In the genomic region with DNA sequence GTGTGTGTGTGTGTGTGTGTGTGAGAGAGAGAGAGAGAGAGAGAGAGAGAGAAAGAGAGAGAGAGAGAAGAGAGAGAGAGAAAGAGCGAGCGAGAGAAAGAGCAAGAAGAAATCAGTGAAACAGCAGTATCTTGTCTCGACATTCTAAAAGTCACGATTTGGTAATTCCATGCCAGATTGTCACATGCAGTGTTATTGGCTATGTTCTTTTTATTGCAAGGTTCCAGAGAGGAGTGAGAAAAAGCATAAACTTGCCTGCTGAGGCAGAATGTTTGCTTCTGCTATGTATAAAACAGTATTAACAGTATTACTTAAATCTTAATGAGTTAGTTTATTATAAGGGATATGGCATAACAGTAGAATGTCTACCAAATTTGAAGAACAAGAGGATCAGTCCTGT, we compare ENCODE assay signal across 8 mouse cellular contexts. TPM values are rescaled to one million over a fixed set of nuclear protein-coding genes. Genes with fewer than 3 reads are reported as not detected.
A peak's percentile ranks its signal among the peaks of the same experiment; 100 is the strongest.
DNase-seq lines count a peak whose midpoint lies in the region; ATAC-seq and TF ChIP-seq lines count a peak whose summit lies in the region.

No protein-coding gene starts in this region.

- 8% methylated on average over 4 of the region's 4 CpGs for WGBS in liver, adult 2 months
- WGBS in embryonic facial prominence, embryonic 11.5 days, result 62% methylated on average over 4 of the region's 4 CpGs
- 25% methylated on average over 4 of the region's 4 CpGs for WGBS in intestine, embryonic 16.5 days
- WGBS in neural tube, embryonic 14.5 days, result 64% methylated on average over 4 of the region's 4 CpGs

- H3K4me2 ChIP-seq in embryonic facial prominence, embryonic 11.5 days (ENCODE audit: low read depth, low read length), result peak overlapping the region; percentile 66
- peak overlapping the region; percentile 64 for H3K4me2 ChIP-seq in intestine, embryonic 16.5 days (ENCODE audit: low read depth, low read length)
- H3K4me2 ChIP-seq in neural tube, embryonic 14.5 days (ENCODE audit: low read depth, low read length), result peak overlapping the region; percentile 77

- peak; percentile 67 for DNase-seq in liver, adult 2 months (ENCODE audit: extremely low read depth, low read depth, low spot score)
- no peak for DNase-seq in liver
- peak; percentile 21 for DNase-seq in embryonic facial prominence, embryonic 11.5 days (ENCODE audit: low spot score)
- DNase-seq in layer of hippocampus, adult 9-11 months, result no peak
- no peak for DNase-seq in thymus, postnatal 14 days
- DNase-seq in ovary, postnatal 14 days (ENCODE audit: low spot score), result no peak

- no peak for TF ChIP-seq POLR2A in liver, adult 2 months (IDR thresholded peaks at IDR 0.05; ENCODE audit: extremely low read depth, insufficient read depth, low read length)

- peak overlapping the region; percentile 54; the same call in 1 of the 2 replicates for H3K27ac ChIP-seq in liver, adult 2 months (replicated peaks; ENCODE audit: insufficient read depth, low read depth, low read length)
- H3K27ac ChIP-seq in embryonic facial prominence, embryonic 11.5 days (replicated peaks; ENCODE audit: low read depth, low read length), result peak overlapping the region; percentile 97
- peak overlapping the region; percentile 99 for H3K27ac ChIP-seq in intestine, embryonic 16.5 days (ENCODE audit: low read length)
- H3K27ac ChIP-seq in neural tube, embryonic 14.5 days (ENCODE audit: low read depth, low read length), result no peak overlapping the region; the same call in 1 of the 2 replicates

- peaks cover 20% of the 10 kb centered on the region; the same call in 1 of the 2 replicates for H3K4me1 ChIP-seq in liver, adult 2 months (ENCODE audit: control insufficient read depth, insufficient read depth, low read length)
- no peaks in the 10 kb centered on the region for H3K4me1 ChIP-seq in embryonic facial prominence, embryonic 11.5 days (ENCODE audit: control insufficient read depth, insufficient read depth, low read length)
- peaks cover 14% of the 10 kb centered on the region for H3K4me1 ChIP-seq in intestine, embryonic 16.5 days (ENCODE audit: control insufficient read depth, insufficient read depth, low read length)
- H3K4me1 ChIP-seq in neural tube, embryonic 14.5 days (ENCODE audit: control insufficient read depth, insufficient read depth, low read length), result peaks cover 14% of the 10 kb centered on the region; the same call in 1 of the 2 replicates

- no peak for ATAC-seq in embryonic facial prominence, embryonic 11.5 days (replicated peaks; ENCODE audit: insufficient number of reproducible peaks, low FRiP score, low TSS enrichment, low read depth)
- ATAC-seq in intestine, embryonic 16.5 days, result no peak
- no peak for ATAC-seq in neural tube, embryonic 14.5 days (ENCODE audit: low read depth)

- H3K9me3 ChIP-seq in embryonic facial prominence, embryonic 11.5 days (replicated peaks; ENCODE audit: control insufficient read depth, low read length), result no peaks in the 10 kb centered on the region
- no peaks in the 10 kb centered on the region for H3K9me3 ChIP-seq in intestine, embryonic 16.5 days (ENCODE audit: control insufficient read depth, low read length)
- no peaks in the 10 kb centered on the region for H3K9me3 ChIP-seq in neural tube, embryonic 14.5 days (ENCODE audit: control insufficient read depth, low read length)

- H3K36me3 ChIP-seq in liver, adult 2 months (ENCODE audit: control insufficient read depth, insufficient read depth, low read length), result peaks cover 2% of the 10 kb centered on the region; the same call in 1 of the 2 replicates
- no peaks in the 10 kb centered on the region for H3K36me3 ChIP-seq in embryonic facial prominence, embryonic 11.5 days (replicated peaks; ENCODE audit: control insufficient read depth, insufficient read depth, low read depth, low read length)
- H3K36me3 ChIP-seq in intestine, embryonic 16.5 days (ENCODE audit: control insufficient read depth, insufficient read depth, low read length), result no peaks in the 10 kb centered on the region
- H3K36me3 ChIP-seq in neural tube, embryonic 14.5 days (ENCODE audit: control insufficient read depth, insufficient read depth, low read length), result no peaks in the 10 kb centered on the region

- no peaks in the 10 kb centered on the region for H3K27me3 ChIP-seq in liver, adult 2 months (ENCODE audit: control insufficient read depth, insufficient read depth, low read length)
- no peaks in the 10 kb centered on the region for H3K27me3 ChIP-seq in embryonic facial prominence, embryonic 11.5 days (ENCODE audit: control insufficient read depth, insufficient read depth, low read length)
- H3K27me3 ChIP-seq in intestine, embryonic 16.5 days (replicated peaks; ENCODE audit: control insufficient read depth, insufficient read depth, low read length), result no peaks in the 10 kb centered on the region
- no peaks in the 10 kb centered on the region for H3K27me3 ChIP-seq in neural tube, embryonic 14.5 days (ENCODE audit: control insufficient read depth, insufficient read depth, low read length)

- TF ChIP-seq CTCF in liver, adult 2 months (IDR thresholded peaks at IDR 0.05; ENCODE audit: low read depth, low read length), result no peak

- H3K4me3 ChIP-seq in liver, adult 2 months (ENCODE audit: insufficient read depth, low read depth, low read length), result peak overlapping the region; percentile 80; the same call in 1 of the 2 replicates
- peak overlapping the region; percentile 40 for H3K4me3 ChIP-seq in embryonic facial prominence, embryonic 11.5 days (ENCODE audit: low read depth, low read length)
- H3K4me3 ChIP-seq in intestine, embryonic 16.5 days (ENCODE audit: low read length), result peak overlapping the region; percentile 52
- H3K4me3 ChIP-seq in neural tube, embryonic 14.5 days (ENCODE audit: low read depth, low read length), result peak overlapping the region; percentile 51; the same call in 1 of the 2 replicates

- peaks cover 13% of the 10 kb centered on the region for H3K79me2 ChIP-seq in liver, adult 2 months (ENCODE audit: control insufficient read depth, insufficient read depth, low read length)

- peak overlapping the region; percentile 59; the same call in 1 of the 2 replicates for H3K9ac ChIP-seq in liver, adult 2 months (ENCODE audit: low read depth, low read length)
- H3K9ac ChIP-seq in embryonic facial prominence, embryonic 11.5 days (replicated peaks; ENCODE audit: low read length), result peak overlapping the region; percentile 55
- H3K9ac ChIP-seq in intestine, embryonic 16.5 days (ENCODE audit: low read depth, low read length), result peak overlapping the region; percentile 57
- H3K9ac ChIP-seq in neural tube, embryonic 14.5 days (replicated peaks; ENCODE audit: low read depth, low read length), result no peak overlapping the region; the same call in 1 of the 2 replicates

RNA-seq across cellular contexts. Expression of gene Hist1h2bc, which starts 2.0 kb away (rescaled TPM):
- total RNA-seq in liver, adult 2 months (2014; rRNA removed), result 228 and 265 TPM in 2 replicates
- polyA plus RNA-seq in liver, adult 2 months (2012; rRNA removed), result 312 and 443 TPM in 2 replicates
- polyA plus RNA-seq in embryonic facial prominence, embryonic 11.5 days (2014; fragmentation: Nextera tagmentation; extraction: Ambion mirVana), result 25.1 and 27.3 TPM in 2 replicates
- 101 and 110 TPM in 2 replicates for polyA plus RNA-seq in intestine, embryonic 16.5 days (2015; fragmentation: Nextera tagmentation; extraction: Ambion mirVana)
- polyA plus RNA-seq in neural tube, embryonic 14.5 days (2014; fragmentation: Nextera tagmentation; extraction: Ambion mirVana), result 11.6 and 20.8 TPM in 2 replicates

RNA-seq across cellular contexts. Expression of gene Hist1h2ac, which starts 2.2 kb away (rescaled TPM):
- total RNA-seq in liver, adult 2 months (2014; rRNA removed), result 4.9 and 6.2 TPM in 2 replicates
- 0.12 and 0.22 TPM in 2 replicates for polyA plus RNA-seq in liver, adult 2 months (2012; rRNA removed)
- polyA plus RNA-seq in embryonic facial prominence, embryonic 11.5 days (2014; fragmentation: Nextera tagmentation; extraction: Ambion mirVana), result 1.4 and 2.2 TPM in 2 replicates
- polyA plus RNA-seq in intestine, embryonic 16.5 days (2015; fragmentation: Nextera tagmentation; extraction: Ambion mirVana), result 0.94 and 1.0 TPM in 2 replicates
- polyA plus RNA-seq in neural tube, embryonic 14.5 days (2014; fragmentation: Nextera tagmentation; extraction: Ambion mirVana), result 0.17 and 0.41 TPM in 2 replicates

RNA-seq across cellular contexts. Expression of gene Hist1h1t, which starts 9.6 kb away (rescaled TPM):
- not detected in 2 replicates for total RNA-seq in liver, adult 2 months (2014; rRNA removed)
- not detected in 2 replicates for polyA plus RNA-seq in liver, adult 2 months (2012; rRNA removed)
- polyA plus RNA-seq in embryonic facial prominence, embryonic 11.5 days (2014; fragmentation: Nextera tagmentation; extraction: Ambion mirVana), result not detected in 2 replicates
- 0.15 and 0.20 TPM in 2 replicates for polyA plus RNA-seq in intestine, embryonic 16.5 days (2015; fragmentation: Nextera tagmentation; extraction: Ambion mirVana)
- polyA plus RNA-seq in neural tube, embryonic 14.5 days (2014; fragmentation: Nextera tagmentation; extraction: Ambion mirVana), result not detected in 2 replicates

RNA-seq across cellular contexts. Expression of gene Hist1h4c, which starts 12.3 kb away (rescaled TPM):
- 190 and 256 TPM in 2 replicates for total RNA-seq in liver, adult 2 months (2014; rRNA removed)
- 0.95 and 3.1 TPM in 2 replicates for polyA plus RNA-seq in liver, adult 2 months (2012; rRNA removed)
- polyA plus RNA-seq in embryonic facial prominence, embryonic 11.5 days (2014; fragmentation: Nextera tagmentation; extraction: Ambion mirVana), result 6.1 TPM in 2 replicates
- polyA plus RNA-seq in intestine, embryonic 16.5 days (2015; fragmentation: Nextera tagmentation; extraction: Ambion mirVana), result 2.9 and 3.1 TPM in 2 replicates
- 2.1 and 3.5 TPM in 2 replicates for polyA plus RNA-seq in neural tube, embryonic 14.5 days (2014; fragmentation: Nextera tagmentation; extraction: Ambion mirVana)

RNA-seq across cellular contexts. Expression of gene Hfe, which starts 24.7 kb away (rescaled TPM):
- 30.4 and 35.3 TPM in 2 replicates for total RNA-seq in liver, adult 2 months (2014; rRNA removed)
- polyA plus RNA-seq in liver, adult 2 months (2012; rRNA removed), result 32.6 and 40.9 TPM in 2 replicates
- polyA plus RNA-seq in embryonic facial prominence, embryonic 11.5 days (2014; fragmentation: Nextera tagmentation; extraction: Ambion mirVana), result 4.3 and 4.6 TPM in 2 replicates
- 8.5 and 9.7 TPM in 2 replicates for polyA plus RNA-seq in intestine, embryonic 16.5 days (2015; fragmentation: Nextera tagmentation; extraction: Ambion mirVana)
- polyA plus RNA-seq in neural tube, embryonic 14.5 days (2014; fragmentation: Nextera tagmentation; extraction: Ambion mirVana), result 2.4 and 4.7 TPM in 2 replicates

Comparison
In these comparisons a context has a peak if more than half of its experiments do, and no peak if none do; other contexts are left out.
1. DNase-seq: peak in liver, adult 2 months (single experiment) and embryonic facial prominence, embryonic 11.5 days (single experiment); none in liver (single experiment), layer of hippocampus, adult 9-11 months (single experiment), thymus, postnatal 14 days (single experiment) and ovary, postnatal 14 days (single experiment).
2. Peak in every context shown above with its lines, with median percentiles within 50 percentile points of each other: H3K4me3 ChIP-seq and H3K4me2 ChIP-seq.